Mouse (Mus musculus) neural tube, embryonic 13.5 days (tissue): Measurements from ENCODE around the gene Orc2. TPM values are rescaled to one million over a fixed set of nuclear protein-coding genes. Genes with fewer than 3 reads are reported as not detected.

Source experiments
- ATAC-seq: fragments of 200-750 bp; cut with Nextera tagmentation; 2 replicates; pipeline ENCODE4 v1.8.0; 2017; ENCODE audit warnings: low read depth, mild to moderate bottlenecking, moderate TSS enrichment, moderate library complexity
- H3K27ac ChIP-seq: fragments of 300-500 bp; sonication (generic); replicated peaks from 2 replicates; pipeline ENCODE4 v1.5.1; 2015; ENCODE audit warnings: moderate library complexity, mild to moderate bottlenecking, inconsistent platforms
- H3K27me3 ChIP-seq: fragments of 300-500 bp; sonication (generic); 2 replicates; pipeline ENCODE4 v1.6.1; 2015; ENCODE audit warnings: mild to moderate bottlenecking, inconsistent platforms
- H3K36me3 ChIP-seq: fragments of 300-500 bp; sonication (generic); 2 replicates; pipeline ENCODE4 v1.6.1; 2015; ENCODE audit warnings: mild to moderate bottlenecking, inconsistent platforms
- H3K4me1 ChIP-seq: fragments of 300-500 bp; sonication (generic); replicated peaks from 2 replicates; pipeline ENCODE4 v1.6.1; 2015; ENCODE audit warnings: inconsistent platforms
- H3K4me2 ChIP-seq: fragments of 300-500 bp; sonication (generic); 2 replicates; pipeline ENCODE4 v1.6.1; 2015; ENCODE audit warnings: inconsistent platforms, mild to moderate bottlenecking, moderate library complexity
- H3K4me3 ChIP-seq: fragments of 300-500 bp; sonication (generic); 2 replicates; pipeline ENCODE4 v1.5.1; 2015; ENCODE audit warnings: mild to moderate bottlenecking, inconsistent platforms
- H3K9ac ChIP-seq: fragments of 300-500 bp; sonication (generic); 2 replicates; pipeline ENCODE4 v1.6.1; 2015; ENCODE audit warnings: moderate library complexity, mild to moderate bottlenecking, inconsistent platforms
- H3K9me3 ChIP-seq: fragments of 300-500 bp; sonication (generic); 2 replicates; pipeline ENCODE4 v1.6.1; 2016; ENCODE audit warnings: inconsistent platforms
- WGBS: fragments of 180-500 bp; shearing (Covaris S2); methylation state at CpG from one replicate; pipeline ENCODE4 v1.1.7; 2015; 5-methylcytosine and 5-hydroxymethylcytosine counted together
- polyA plus RNA-seq: library from polyadenylated mRNA; unstranded; fragments of >200 nt; fragmentation: Nextera tagmentation; extraction: Ambion mirVana; gene quantifications from 2 replicates; pipeline ENCODE4 v1.2.1, GENCODE M21; 2015

Orc2 gene
- 23.9 and 24.5 TPM in 2 replicates for polyA plus RNA-seq

DNA sequence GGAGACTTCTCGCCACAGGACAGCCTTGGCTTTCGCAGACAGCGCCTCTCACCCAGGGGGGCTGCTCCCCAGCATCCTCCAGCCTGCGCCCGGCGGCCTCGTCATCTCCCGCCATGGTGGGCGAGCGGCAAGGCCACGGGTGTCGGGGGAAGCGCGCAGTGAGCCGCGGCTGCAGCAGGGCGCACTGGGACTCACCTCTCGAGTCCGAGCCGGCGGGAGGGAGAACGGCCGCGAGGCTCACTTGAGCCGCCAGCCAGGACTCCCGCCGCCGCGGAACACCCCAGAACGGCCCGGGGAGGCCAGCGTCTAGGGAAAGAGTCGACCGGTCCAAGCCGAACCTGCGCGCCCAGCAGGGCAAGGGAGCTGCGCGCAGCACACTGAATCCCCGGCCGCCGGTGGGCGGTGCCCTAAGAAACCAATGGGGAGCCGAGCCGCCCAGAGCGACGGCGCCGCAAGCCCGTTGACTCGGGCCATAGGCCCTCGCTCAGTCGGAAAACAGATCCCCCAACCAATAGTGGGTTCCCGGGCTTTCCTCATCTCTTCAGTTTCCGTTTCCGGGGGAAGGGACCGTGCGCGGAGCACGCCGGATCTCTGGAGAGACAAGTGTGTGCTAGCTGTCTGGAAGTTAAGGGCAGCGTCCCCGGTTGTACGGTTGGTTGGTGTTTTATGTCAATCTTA, at the start of gene Orc2:
TSS of gene Orc2 (minus strand) at position 533 of the 678 bp plus-strand sequence.
- H3K27ac ChIP-seq: peak within 1 kb of the TSS; percentile 82
- peak within 1 kb of the TSS; percentile 88 for H3K9ac ChIP-seq
- H3K4me2 ChIP-seq: peak within 1 kb of the TSS; percentile 79
- H3K9me3 ChIP-seq: peaks cover 28% of the 10 kb centered on the region
- peak; percentile 100 for ATAC-seq
- peaks cover 20% of the 10 kb centered on the region for H3K36me3 ChIP-seq
- WGBS: under 1% methylated on average over 64 of the region's 64 CpGs
- H3K27me3 ChIP-seq: no peaks in the 10 kb centered on the region
- H3K4me3 ChIP-seq: peak within 1 kb of the TSS; percentile 92
- H3K4me1 ChIP-seq: peaks cover 21% of the 10 kb centered on the region

DNA sequence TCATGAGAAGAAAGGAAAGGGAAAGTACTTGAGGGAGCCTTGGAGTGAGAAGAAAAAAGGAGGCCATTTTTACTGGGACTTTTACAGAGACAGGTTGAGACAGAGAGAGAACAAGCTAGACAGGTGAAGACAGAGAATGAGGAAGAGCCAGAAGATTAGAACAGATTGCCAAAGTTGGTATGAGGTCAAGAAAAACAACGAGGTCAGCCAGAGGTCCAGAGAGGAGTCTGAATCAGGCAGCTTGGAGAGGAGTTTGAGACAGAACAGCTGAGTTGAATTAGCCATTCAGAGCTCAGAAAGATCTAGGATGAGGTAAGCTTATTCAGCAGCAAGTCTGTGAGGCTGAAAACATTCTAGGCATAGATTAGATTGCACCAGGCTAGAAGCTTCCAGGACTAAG, 36.5 kb upstream of the Orc2 start:
- H3K9me3 ChIP-seq: no peaks in the 10 kb centered on the region
- no peaks in the 10 kb centered on the region for H3K4me1 ChIP-seq
- ATAC-seq: no peak
- no peak overlapping the region for H3K27ac ChIP-seq
- H3K4me3 ChIP-seq: no peak overlapping the region
- no peak overlapping the region for H3K4me2 ChIP-seq
- 93% methylated on average over 1 of the region's 1 CpGs for WGBS
- peaks cover 73% of the 10 kb centered on the region for H3K36me3 ChIP-seq
- H3K9ac ChIP-seq: no peak overlapping the region
- H3K27me3 ChIP-seq: no peaks in the 10 kb centered on the region

- H3K9me3 ChIP-seq: peaks cover 30% of the 10 kb centered on the region
- no peak overlapping the region for H3K4me3 ChIP-seq
- H3K9ac ChIP-seq: no peak overlapping the region
- H3K4me2 ChIP-seq: no peak overlapping the region
- 91% methylated on average over 3 of the region's 3 CpGs for WGBS
- no peak overlapping the region for H3K27ac ChIP-seq
- no peak for ATAC-seq
- peaks cover 16% of the 10 kb centered on the region for H3K36me3 ChIP-seq
- H3K4me1 ChIP-seq: peaks cover 21% of the 10 kb centered on the region
- no peaks in the 10 kb centered on the region for H3K27me3 ChIP-seq
Observed at GRCm38 (mm10) chr1:58507249-58507648, 2.3 kb upstream of the Orc2 start.

- H3K4me3 ChIP-seq: peak overlapping the region; percentile 92
- peaks cover 21% of the 10 kb centered on the region for H3K4me1 ChIP-seq
- peaks cover 24% of the 10 kb centered on the region for H3K9me3 ChIP-seq
- 28% methylated on average over 9 of the region's 9 CpGs for WGBS
- peak overlapping the region; percentile 88 for H3K9ac ChIP-seq
- H3K27ac ChIP-seq: peak overlapping the region; percentile 82
- peak overlapping the region; percentile 79 for H3K4me2 ChIP-seq
- ATAC-seq: 0 out of 2 replicates have a peak, but pooled peaks have one; percentile 2
- H3K27me3 ChIP-seq: no peaks in the 10 kb centered on the region
- peaks cover 28% of the 10 kb centered on the region for H3K36me3 ChIP-seq
Observed at GRCm38 (mm10) chr1:58503793-58504370, 1.0 kb downstream of the Orc2 start.

GRCm38 (mm10) chr1:58503134-58503533, 1.8 kb downstream of the Orc2 start:
- H3K9ac ChIP-seq: no peak overlapping the region
- 0 out of 2 replicates have a peak overlapping the region, but pooled peaks have one; percentile 92 for H3K4me3 ChIP-seq
- peaks cover 34% of the 10 kb centered on the region for H3K36me3 ChIP-seq
- peaks cover 21% of the 10 kb centered on the region for H3K4me1 ChIP-seq
- peaks cover 17% of the 10 kb centered on the region for H3K9me3 ChIP-seq
- no peak for ATAC-seq
- H3K27me3 ChIP-seq: no peaks in the 10 kb centered on the region
- peak overlapping the region; percentile 79 for H3K4me2 ChIP-seq
- no peak overlapping the region for H3K27ac ChIP-seq

- no peaks in the 10 kb centered on the region for H3K9me3 ChIP-seq
- WGBS: 96% methylated on average over 1 of the region's 1 CpGs
Observed at GRCm38 (mm10) chr1:58498758-58499157, 6.2 kb downstream of the Orc2 start.

DNA sequence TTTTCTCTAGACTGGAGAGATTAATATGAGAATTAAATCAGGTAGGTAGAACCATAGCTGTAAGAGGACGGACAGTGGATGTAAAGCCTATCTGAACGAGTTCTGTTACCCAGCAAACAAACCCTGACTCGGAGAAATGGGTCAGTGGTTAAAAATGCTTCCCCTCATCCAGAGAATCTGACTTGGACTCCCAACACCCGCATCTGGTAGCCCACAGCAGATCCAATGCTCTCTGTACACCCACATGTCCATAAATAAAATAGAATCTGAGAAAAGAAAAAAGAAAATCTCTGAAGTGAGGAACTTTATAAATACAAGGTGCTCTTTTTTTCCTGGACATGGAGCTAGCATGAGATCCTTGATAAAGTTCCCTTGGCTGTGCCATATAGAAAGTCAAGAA, 7.2 kb downstream of the Orc2 start:
- ATAC-seq: no peak
- H3K4me2 ChIP-seq: no peak overlapping the region
- H3K4me3 ChIP-seq: no peak overlapping the region
- 93% methylated on average over 4 of the region's 4 CpGs for WGBS
- peaks cover 68% of the 10 kb centered on the region for H3K36me3 ChIP-seq
- H3K27ac ChIP-seq: no peak overlapping the region
- H3K27me3 ChIP-seq: no peaks in the 10 kb centered on the region
- no peak overlapping the region for H3K9ac ChIP-seq
- H3K9me3 ChIP-seq: no peaks in the 10 kb centered on the region
- H3K4me1 ChIP-seq: no peaks in the 10 kb centered on the region

More at GRCm38 (mm10) chr1:58498758-58499157, 6.2 kb downstream of the Orc2 start:
- Histone ChIP-seq H3K4me1 (peaks cover 10% of the 10 kb centered on the region), H3K36me3 (peaks cover 58% of the 10 kb centered on the region), H3K27me3 (no peaks in the 10 kb centered on the region), H3K4me2 (no peak overlapping the region), H3K4me3 (no peak overlapping the region), H3K9ac (no peak overlapping the region), H3K27ac (no peak overlapping the region)
- ATAC-seq: no peak

DNA sequence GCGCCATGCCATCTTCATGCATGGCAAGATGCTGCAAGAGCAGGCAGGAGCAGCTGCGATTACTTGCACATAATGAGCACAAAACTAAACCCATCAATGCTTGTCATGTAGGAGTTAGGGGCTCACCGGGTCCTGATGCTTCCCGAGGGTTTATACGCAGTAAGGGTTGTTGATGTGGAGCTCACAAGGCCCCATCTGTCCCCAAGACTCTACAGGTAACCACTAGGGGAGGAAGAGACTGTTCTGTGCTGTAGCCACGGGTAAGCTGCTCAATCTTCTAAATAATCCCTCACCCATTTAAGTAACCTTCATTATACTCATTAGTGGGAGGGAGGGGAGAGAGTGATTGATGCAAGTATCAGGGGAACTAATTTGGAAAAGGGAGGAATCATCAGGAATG, 9.3 kb downstream of the Orc2 start:
- no peak for ATAC-seq
- H3K4me1 ChIP-seq: no peaks in the 10 kb centered on the region
- H3K9me3 ChIP-seq: no peaks in the 10 kb centered on the region
- no peaks in the 10 kb centered on the region for H3K27me3 ChIP-seq
- H3K4me3 ChIP-seq: no peak overlapping the region
- H3K9ac ChIP-seq: no peak overlapping the region
- peaks cover 88% of the 10 kb centered on the region for H3K36me3 ChIP-seq
- WGBS: 86% methylated on average over 6 of the region's 6 CpGs
- H3K27ac ChIP-seq: no peak overlapping the region
- no peak overlapping the region for H3K4me2 ChIP-seq

- Histone ChIP-seq H3K27ac (no peak overlapping the region), H3K27me3 (no peaks in the 10 kb centered on the region), H3K4me1 (no peaks in the 10 kb centered on the region), H3K4me2 (no peak overlapping the region), H3K4me3 (no peak overlapping the region), H3K9ac (no peak overlapping the region), H3K9me3 (no peaks in the 10 kb centered on the region), H3K36me3 (peaks cover 78% of the 10 kb centered on the region)
- 91% methylated on average over 4 of the region's 4 CpGs for WGBS
- ATAC-seq: no peak
Observed at GRCm38 (mm10) chr1:58482647-58483046, 22.3 kb downstream of the Orc2 start.

GRCm38 (mm10) chr1:58475662-58476061, 29.2 kb downstream of the Orc2 start:
- Histone ChIP-seq H3K4me1 (no peaks in the 10 kb centered on the region), H3K9ac (no peak overlapping the region), H3K4me2 (no peak overlapping the region), H3K27me3 (no peaks in the 10 kb centered on the region), H3K27ac (no peak overlapping the region), H3K36me3 (peaks cover 83% of the 10 kb centered on the region), H3K9me3 (no peaks in the 10 kb centered on the region), H3K4me3 (no peak overlapping the region)
- no peak for ATAC-seq
- WGBS: 96% methylated on average over 8 of the region's 8 CpGs

- 87% methylated on average over 4 of the region's 4 CpGs for WGBS
- ATAC-seq: no peak
Observed at GRCm38 (mm10) chr1:58465561-58465960, 39.3 kb downstream of the Orc2 start.

DNA sequence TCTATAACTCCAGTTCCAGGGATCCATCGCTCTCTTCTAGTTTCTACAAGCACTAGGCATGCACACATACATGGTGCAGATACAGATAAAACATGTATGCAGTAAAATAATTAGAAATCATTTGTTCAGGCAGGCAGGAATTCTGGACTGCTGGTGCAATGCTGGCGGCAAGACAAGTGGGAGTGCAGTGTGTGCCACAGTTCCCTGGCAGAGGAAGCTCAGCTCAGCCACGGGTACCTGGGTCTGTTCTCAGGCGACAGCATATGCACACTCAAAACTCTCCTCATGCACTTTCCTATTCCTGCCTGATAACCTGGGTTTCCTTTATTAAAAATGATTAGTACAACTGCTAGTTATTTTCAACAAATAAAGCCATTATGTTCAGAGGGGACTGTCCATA, 39.9 kb downstream of the Orc2 start:
- Histone ChIP-seq H3K9me3 (no peaks in the 10 kb centered on the region), H3K4me3 (no peak overlapping the region), H3K9ac (no peak overlapping the region), H3K27me3 (no peaks in the 10 kb centered on the region), H3K36me3 (peaks cover 90% of the 10 kb centered on the region), H3K27ac (no peak overlapping the region), H3K4me1 (no peaks in the 10 kb centered on the region), H3K4me2 (no peak overlapping the region)
- WGBS: 91% methylated on average over 4 of the region's 4 CpGs
- no peak for ATAC-seq

More at GRCm38 (mm10) chr1:58465561-58465960, 39.3 kb downstream of the Orc2 start:
- Histone ChIP-seq H3K9ac (no peak overlapping the region), H3K4me3 (no peak overlapping the region), H3K9me3 (no peaks in the 10 kb centered on the region), H3K27me3 (no peaks in the 10 kb centered on the region), H3K4me1 (no peaks in the 10 kb centered on the region), H3K36me3 (peaks cover 90% of the 10 kb centered on the region), H3K27ac (no peak overlapping the region), H3K4me2 (no peak overlapping the region)
